Mouse (Mus musculus): Measurements from ENCODE around the gene Dock9. TPM values are rescaled to one million over a fixed set of nuclear protein-coding genes. Genes with fewer than 3 reads are reported as not detected.
A peak's percentile ranks its signal among the peaks of the same experiment; 100 is the strongest.

The Dock9 gene
- polyA plus RNA-seq, 1 experiment from 2014 or later = 14.5 TPM

- 16% methylated on average over 7 of the region's 7 CpGs for WGBS
- no peak overlapping the region for H3K4me3 ChIP-seq
- no peak overlapping the region for H3K4me2 ChIP-seq
- ATAC-seq (replicated peaks) = peak; percentile 77
- H3K27ac ChIP-seq = peak overlapping the region; percentile 55
- 0 out of 2 replicates have a peak, but pooled peaks cover 4% of the 10 kb centered on the region for H3K36me3 ChIP-seq (replicated peaks)
- peaks cover 24% of the 10 kb centered on the region for H3K4me1 ChIP-seq
- no peaks in the 10 kb centered on the region for H3K27me3 ChIP-seq (replicated peaks)
- no peak overlapping the region for H3K9ac ChIP-seq
- no peaks in the 10 kb centered on the region for H3K9me3 ChIP-seq
Observed at GRCm38 (mm10) chr14:121564656-121565055, 233.0 kb downstream of the Dock9 start.

- WGBS = 57% methylated on average over 4 of the region's 4 CpGs
- H3K27ac ChIP-seq = peak overlapping the region; percentile 55; the same call in 1 of the 2 replicates
Observed at GRCm38 (mm10) chr14:121563954-121564353, 233.7 kb downstream of the Dock9 start.

GRCm38 (mm10) chr14:121559026-121559425 is 238.6 kb downstream of the Dock9 start:
- no peak overlapping the region for H3K27ac ChIP-seq
- H3K4me3 ChIP-seq = no peak overlapping the region
- H3K4me2 ChIP-seq = no peak overlapping the region
- no peaks in the 10 kb centered on the region for H3K27me3 ChIP-seq (replicated peaks)
- H3K4me1 ChIP-seq = peaks cover 3% of the 10 kb centered on the region
- 76% methylated on average over 13 of the region's 13 CpGs for WGBS
- H3K36me3 ChIP-seq (replicated peaks) = 0 out of 2 replicates have a peak, but pooled peaks cover 4% of the 10 kb centered on the region
- no peak overlapping the region for H3K9ac ChIP-seq
- ATAC-seq (replicated peaks) = no peak
- no peaks in the 10 kb centered on the region for H3K9me3 ChIP-seq

More at GRCm38 (mm10) chr14:121563954-121564353, 233.7 kb downstream of the Dock9 start:
- Histone ChIP-seq H3K9ac (no peak overlapping the region), H3K4me2 (no peak overlapping the region), H3K9me3 (no peaks in the 10 kb centered on the region), H3K4me3 (no peak overlapping the region), H3K27me3 (replicated peaks) (no peaks in the 10 kb centered on the region), H3K4me1 (peaks cover 24% of the 10 kb centered on the region), H3K36me3 (replicated peaks) (0 out of 2 replicates have a peak, but pooled peaks cover 4% of the 10 kb centered on the region)
- ATAC-seq (replicated peaks) = no peak

DNA sequence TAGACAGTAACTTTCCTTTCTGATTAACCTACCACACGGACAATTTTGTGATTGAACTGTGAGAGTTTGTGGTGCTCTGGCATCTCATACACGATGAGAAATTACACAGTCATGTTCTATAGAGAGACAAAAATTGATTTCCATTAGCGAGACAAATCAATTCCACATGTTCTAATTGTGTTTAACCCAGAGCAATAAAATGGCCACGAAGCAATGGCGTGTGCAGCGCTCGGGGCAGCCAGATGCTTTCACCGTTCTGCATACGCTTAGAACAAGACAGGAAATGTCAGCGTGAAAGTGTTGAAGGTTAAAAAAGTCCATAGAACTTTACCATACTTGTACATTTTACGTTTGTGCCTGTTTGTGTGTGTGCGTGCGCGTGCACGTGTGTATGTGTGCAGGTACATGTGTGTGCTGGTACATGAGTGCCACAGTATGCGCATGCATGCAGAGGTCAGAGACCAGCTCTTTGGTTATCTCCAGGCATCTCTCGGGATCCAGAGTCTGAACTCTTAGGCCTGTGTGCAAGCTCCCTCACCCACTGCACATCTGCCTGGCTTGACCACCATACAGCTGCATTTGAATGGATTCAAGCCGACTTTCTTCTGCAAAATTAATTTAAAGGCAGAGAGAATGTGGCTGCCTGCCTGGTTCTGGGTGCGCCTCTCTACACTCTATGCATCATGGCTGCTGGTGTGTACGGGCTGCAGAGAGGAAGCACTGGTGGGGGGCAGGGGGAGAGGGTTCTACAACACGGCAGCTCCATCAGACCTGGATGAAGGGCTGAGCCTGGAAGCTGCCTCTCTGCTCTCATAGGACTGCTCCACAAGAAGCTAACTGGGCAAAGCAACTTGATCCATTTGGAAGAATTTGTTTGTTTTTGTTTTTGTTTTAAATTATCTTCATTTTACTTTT is 241.0 kb downstream of the Dock9 start:
- no peak overlapping the region for H3K4me2 ChIP-seq
- no peak; the same call in 1 of the 2 replicates for ATAC-seq (replicated peaks)
- H3K27ac ChIP-seq = no peak overlapping the region
- H3K27me3 ChIP-seq (replicated peaks) = no peaks in the 10 kb centered on the region
- H3K4me3 ChIP-seq = no peak overlapping the region
- H3K36me3 ChIP-seq (replicated peaks) = 0 out of 2 replicates have a peak, but pooled peaks cover 4% of the 10 kb centered on the region
- no peaks in the 10 kb centered on the region for H3K4me1 ChIP-seq
- no peak overlapping the region for H3K9ac ChIP-seq
- WGBS = 75% methylated on average over 21 of the region's 21 CpGs
- H3K9me3 ChIP-seq = no peaks in the 10 kb centered on the region

GRCm38 (mm10) chr14:121553785-121554184 is 243.9 kb downstream of the Dock9 start:
- no peaks in the 10 kb centered on the region for H3K36me3 ChIP-seq (replicated peaks)
- H3K9me3 ChIP-seq = no peaks in the 10 kb centered on the region
- H3K27me3 ChIP-seq (replicated peaks) = no peaks in the 10 kb centered on the region
- no peaks in the 10 kb centered on the region for H3K4me1 ChIP-seq
- no peak overlapping the region for H3K4me2 ChIP-seq
- H3K4me3 ChIP-seq = no peak overlapping the region
- H3K27ac ChIP-seq = no peak overlapping the region
- no peak overlapping the region for H3K9ac ChIP-seq
- no peak for ATAC-seq (replicated peaks)

GRCm38 (mm10) chr14:121552586-121552985 is 245.1 kb downstream of the Dock9 start:
- H3K4me1 ChIP-seq = no peaks in the 10 kb centered on the region
- ATAC-seq (replicated peaks) = no peak

GRCm38 (mm10) chr14:121549834-121550233 is 247.8 kb downstream of the Dock9 start:
- Histone ChIP-seq H3K36me3 (replicated peaks) (no peaks in the 10 kb centered on the region), H3K4me3 (no peak overlapping the region), H3K9me3 (no peaks in the 10 kb centered on the region), H3K4me1 (no peaks in the 10 kb centered on the region), H3K27ac (no peak overlapping the region), H3K4me2 (no peak overlapping the region), H3K27me3 (replicated peaks) (no peaks in the 10 kb centered on the region), H3K9ac (no peak overlapping the region)
- ATAC-seq (replicated peaks) = no peak
- 75% methylated on average over 6 of the region's 6 CpGs for WGBS

More at GRCm38 (mm10) chr14:121552586-121552985, 245.1 kb downstream of the Dock9 start:
- no peak overlapping the region for H3K4me2 ChIP-seq
- H3K27ac ChIP-seq = no peak overlapping the region
- no peak overlapping the region for H3K9ac ChIP-seq
- no peak overlapping the region for H3K4me3 ChIP-seq
- no peaks in the 10 kb centered on the region for H3K9me3 ChIP-seq
- H3K36me3 ChIP-seq (replicated peaks) = no peaks in the 10 kb centered on the region
- WGBS = 81% methylated on average over 5 of the region's 5 CpGs
- H3K27me3 ChIP-seq (replicated peaks) = no peaks in the 10 kb centered on the region

- Histone ChIP-seq H3K4me1 (no peaks in the 10 kb centered on the region), H3K27ac (no peak overlapping the region), H3K4me3 (no peak overlapping the region), H3K27me3 (replicated peaks) (no peaks in the 10 kb centered on the region), H3K9me3 (no peaks in the 10 kb centered on the region), H3K9ac (no peak overlapping the region), H3K4me2 (no peak overlapping the region), H3K36me3 (replicated peaks) (no peaks in the 10 kb centered on the region)
- no peak for ATAC-seq (replicated peaks)
- WGBS = 34% methylated on average over 7 of the region's 7 CpGs
Observed at GRCm38 (mm10) chr14:121547745-121548144, 249.9 kb downstream of the Dock9 start.

- Histone ChIP-seq H3K4me1 (no peaks in the 10 kb centered on the region), H3K4me2 (no peak overlapping the region), H3K4me3 (no peak overlapping the region), H3K27me3 (replicated peaks) (no peaks in the 10 kb centered on the region), H3K9me3 (no peaks in the 10 kb centered on the region), H3K27ac (no peak overlapping the region), H3K36me3 (replicated peaks) (no peaks in the 10 kb centered on the region), H3K9ac (no peak overlapping the region)
- WGBS = 93% methylated on average over 5 of the region's 5 CpGs
- ATAC-seq (replicated peaks) = no peak
Observed at GRCm38 (mm10) chr14:121546621-121547020, 251.0 kb downstream of the Dock9 start.

DNA sequence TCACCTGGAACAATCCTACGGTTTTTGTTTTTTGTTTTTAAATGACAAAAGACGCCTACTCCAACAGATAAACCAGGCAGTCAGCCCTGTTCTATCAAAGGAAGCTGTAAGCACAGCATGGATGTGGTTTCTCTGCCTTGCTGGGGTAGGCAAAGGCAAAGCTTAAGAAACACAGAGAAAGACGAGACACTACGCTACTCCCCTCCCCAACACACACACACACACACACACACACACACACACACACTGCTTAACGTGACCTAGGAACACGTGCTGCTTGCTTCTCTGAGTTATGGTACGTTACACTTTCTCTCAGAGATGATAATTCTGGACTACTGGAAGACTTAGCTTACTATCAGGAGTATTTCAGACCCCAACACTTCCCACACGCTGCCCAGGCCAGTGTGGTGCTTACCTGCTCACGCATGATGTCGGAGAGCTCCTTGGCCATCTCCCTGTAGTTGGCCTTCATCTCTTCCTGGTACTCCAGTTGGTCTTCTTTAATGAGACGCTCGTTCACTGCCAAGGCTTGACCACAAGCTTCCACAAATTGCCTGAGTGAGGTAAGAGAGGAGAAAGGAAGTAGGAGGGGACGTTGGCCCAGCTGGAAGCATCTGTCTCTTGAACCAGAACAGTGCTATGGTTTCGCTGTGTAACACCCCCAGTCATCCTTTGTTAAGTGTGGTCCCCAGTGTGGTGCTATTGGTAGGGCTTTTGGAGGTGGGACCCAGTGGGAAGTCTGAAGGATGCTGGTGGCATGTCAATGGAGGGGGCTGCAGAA is 251.9 kb downstream of the Dock9 start:
- H3K27me3 ChIP-seq (replicated peaks) = no peaks in the 10 kb centered on the region
- H3K9me3 ChIP-seq = no peaks in the 10 kb centered on the region
- no peak for ATAC-seq (replicated peaks)
- H3K4me1 ChIP-seq = no peaks in the 10 kb centered on the region
- H3K27ac ChIP-seq = no peak overlapping the region
- WGBS = 88% methylated on average over 14 of the region's 14 CpGs
- H3K9ac ChIP-seq = no peak overlapping the region
- H3K4me3 ChIP-seq = no peak overlapping the region
- H3K36me3 ChIP-seq (replicated peaks) = no peaks in the 10 kb centered on the region
- H3K4me2 ChIP-seq = no peak overlapping the region

DNA sequence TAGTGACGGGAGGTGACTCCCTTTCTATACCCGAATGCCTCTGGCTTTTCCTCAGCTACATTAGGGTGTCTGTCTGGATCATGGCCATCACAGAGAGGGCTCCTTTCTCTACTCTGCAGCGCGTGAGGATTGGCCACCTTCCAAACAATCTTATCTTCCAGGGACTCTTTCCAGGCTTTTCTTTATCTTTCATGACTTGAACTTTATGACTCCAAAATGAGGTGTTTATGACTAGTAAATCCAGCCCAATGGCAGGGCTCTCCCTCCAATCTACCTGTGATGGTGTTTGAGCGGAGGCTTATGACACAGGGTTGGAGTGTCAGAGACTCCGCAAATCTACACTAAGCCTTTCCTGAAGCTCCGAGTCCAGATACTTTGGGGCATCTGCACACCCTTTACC is 256.4 kb downstream of the Dock9 start:
- H3K36me3 ChIP-seq (replicated peaks) = no peaks in the 10 kb centered on the region
- H3K4me2 ChIP-seq = no peak overlapping the region
- H3K4me1 ChIP-seq = no peaks in the 10 kb centered on the region
- H3K27me3 ChIP-seq (replicated peaks) = no peaks in the 10 kb centered on the region
- 91% methylated on average over 7 of the region's 7 CpGs for WGBS
- no peaks in the 10 kb centered on the region for H3K9me3 ChIP-seq
- ATAC-seq (replicated peaks) = no peak
- H3K9ac ChIP-seq = no peak overlapping the region
- H3K4me3 ChIP-seq = no peak overlapping the region
- H3K27ac ChIP-seq = no peak overlapping the region

- no peaks in the 10 kb centered on the region for H3K9me3 ChIP-seq
- 85% methylated on average over 3 of the region's 3 CpGs for WGBS
- no peak overlapping the region for H3K9ac ChIP-seq
- no peaks in the 10 kb centered on the region for H3K36me3 ChIP-seq (replicated peaks)
- no peak for ATAC-seq (replicated peaks)
- no peak overlapping the region for H3K4me2 ChIP-seq
- no peaks in the 10 kb centered on the region for H3K27me3 ChIP-seq (replicated peaks)
- H3K4me1 ChIP-seq = no peaks in the 10 kb centered on the region
- no peak overlapping the region for H3K4me3 ChIP-seq
- H3K27ac ChIP-seq = no peak overlapping the region
Observed at GRCm38 (mm10) chr14:121534501-121534900, 263.1 kb downstream of the Dock9 start.

Measured in midbrain, embryonic 15.5 days (tissue).